Mouse (Mus musculus) embryo, embryonic 11 days (tissue): ENCODE measurements at regions not wholly inside any gene's neighbourhood (a gene's known extent, or its start where the extent isn't known, plus 50 kb on each side); places are given as distances from the start of the nearest gene placed in this dataset.

Source experiments
- DNase-seq: peaks from one replicate; pipeline ENCODE4 v3.0.0-alpha.2; 2015

- DNase-seq, result no peak
These were observed 562.4 kb upstream of the Atp10a start for GRCm38 (mm10) chr7:58093523-58093922.

- DNase-seq, result no peak
These were observed 569.0 kb upstream of the Gabra5 start for GRCm38 (mm10) chr7:58078825-58079224.

- DNase-seq, result peak; percentile 4
These were observed 523.1 kb upstream of the Gabra5 start for GRCm38 (mm10) chr7:58032975-58033374.

GRCm38 (mm10) chr7:58032111-58032510 lies 522.3 kb upstream of the Gabra5 start:
- DNase-seq, result no peak

GRCm38 (mm10) chr7:57992406-57993223 lies 482.8 kb upstream of the Gabra5 start:
- DNase-seq, result no peak

GRCm38 (mm10) chr7:57983192-57983591 lies 473.3 kb upstream of the Gabra5 start:
- DNase-seq, result no peak

GRCm38 (mm10) chr7:57966216-57966615 lies 456.4 kb upstream of the Gabra5 start:
- peak; percentile 4 for DNase-seq

- DNase-seq, result no peak
These were observed 449.0 kb upstream of the Gabra5 start for GRCm38 (mm10) chr7:57958871-57959270.
